Mouse (Mus musculus): ENCODE results near the gene Fyco1. TPM values are rescaled to one million over a fixed set of nuclear protein-coding genes. Genes with fewer than 3 reads are reported as not detected.

Fyco1 gene
- polyA plus RNA-seq, 1 experiment, result 25.5 TPM

- H3K4me1 ChIP-seq (ENCODE audit: control insufficient read depth, insufficient read depth, low read length), result no peaks in the 10 kb centered on the region
- H3K27ac ChIP-seq (ENCODE audit: control insufficient read depth, insufficient read depth, low read depth, low read length), result no peak overlapping the region
- H3K36me3 ChIP-seq (ENCODE audit: control insufficient read depth, insufficient read depth, low read length), result peaks cover 1% of the 10 kb centered on the region
- no peak overlapping the region for H3K4me3 ChIP-seq (ENCODE audit: control insufficient read depth, low read depth, low read length)
- TF ChIP-seq CTCF (IDR thresholded peaks at IDR 0.05; ENCODE audit: control insufficient read depth, insufficient read depth, insufficient replicate concordance, low read depth, low read length) (no peak), POLR2A (IDR thresholded peaks at IDR 0.05; ENCODE audit: control insufficient read depth, low read depth, low read length) (no peak)
- no peaks in the 10 kb centered on the region for H3K27me3 ChIP-seq (ENCODE audit: control insufficient read depth, insufficient read depth, low read length)
Measured at GRCm38 (mm10) chr9:123814821-123815220, 36.9 kb downstream of the Fyco1 start.

GRCm38 (mm10) chr9:123814326-123814725 is 37.4 kb downstream of the Fyco1 start:
- H3K27ac ChIP-seq (ENCODE audit: control insufficient read depth, insufficient read depth, low read depth, low read length), result no peak overlapping the region
- H3K36me3 ChIP-seq (ENCODE audit: control insufficient read depth, insufficient read depth, low read length), result peaks cover 1% of the 10 kb centered on the region
- no peaks in the 10 kb centered on the region for H3K4me1 ChIP-seq (ENCODE audit: control insufficient read depth, insufficient read depth, low read length)
- H3K27me3 ChIP-seq (ENCODE audit: control insufficient read depth, insufficient read depth, low read length), result no peaks in the 10 kb centered on the region
- H3K4me3 ChIP-seq (ENCODE audit: control insufficient read depth, low read depth, low read length), result no peak overlapping the region
- no peak for TF ChIP-seq CTCF (IDR thresholded peaks at IDR 0.05; ENCODE audit: control insufficient read depth, insufficient read depth, insufficient replicate concordance, low read depth, low read length)
- TF ChIP-seq POLR2A (IDR thresholded peaks at IDR 0.05; ENCODE audit: control insufficient read depth, low read depth, low read length), result no peak

- no peak overlapping the region for H3K4me3 ChIP-seq (ENCODE audit: control insufficient read depth, low read depth, low read length)
- no peaks in the 10 kb centered on the region for H3K27me3 ChIP-seq (ENCODE audit: control insufficient read depth, insufficient read depth, low read length)
- H3K27ac ChIP-seq (ENCODE audit: control insufficient read depth, insufficient read depth, low read depth, low read length), result no peak overlapping the region
- TF ChIP-seq POLR2A (IDR thresholded peaks at IDR 0.05; ENCODE audit: control insufficient read depth, low read depth, low read length) (no peak), CTCF (IDR thresholded peaks at IDR 0.05; ENCODE audit: control insufficient read depth, insufficient read depth, insufficient replicate concordance, low read depth, low read length) (no peak)
- H3K4me1 ChIP-seq (ENCODE audit: control insufficient read depth, insufficient read depth, low read length), result no peaks in the 10 kb centered on the region
- H3K36me3 ChIP-seq (ENCODE audit: control insufficient read depth, insufficient read depth, low read length), result peaks cover 1% of the 10 kb centered on the region; the same call in 1 of the 2 replicates
Measured at GRCm38 (mm10) chr9:123811831-123812230, 39.9 kb downstream of the Fyco1 start.

GRCm38 (mm10) chr9:123808583-123808982 is 43.1 kb downstream of the Fyco1 start:
- no peak overlapping the region for H3K27ac ChIP-seq (ENCODE audit: control insufficient read depth, insufficient read depth, low read depth, low read length)
- no peak for TF ChIP-seq POLR2A (IDR thresholded peaks at IDR 0.05; ENCODE audit: control insufficient read depth, low read depth, low read length)
- no peak for TF ChIP-seq CTCF (IDR thresholded peaks at IDR 0.05; ENCODE audit: control insufficient read depth, insufficient read depth, insufficient replicate concordance, low read depth, low read length)
- no peaks in the 10 kb centered on the region for H3K4me1 ChIP-seq (ENCODE audit: control insufficient read depth, insufficient read depth, low read length)
- no peaks in the 10 kb centered on the region for H3K27me3 ChIP-seq (ENCODE audit: control insufficient read depth, insufficient read depth, low read length)
- H3K36me3 ChIP-seq (ENCODE audit: control insufficient read depth, insufficient read depth, low read length), result peaks cover 1% of the 10 kb centered on the region; the same call in 1 of the 2 replicates
- no peak overlapping the region for H3K4me3 ChIP-seq (ENCODE audit: control insufficient read depth, low read depth, low read length)

GRCm38 (mm10) chr9:123806267-123806666 is 45.4 kb downstream of the Fyco1 start, which contains the start of gene Cxcr6:
Gene Cxcr6 (plus strand): TSS chr9:123806475.
- Histone ChIP-seq H3K4me1 (ENCODE audit: control insufficient read depth, insufficient read depth, low read length) (no peaks in the 10 kb centered on the region), H3K27ac (ENCODE audit: control insufficient read depth, insufficient read depth, low read depth, low read length) (no peak within 1 kb of the TSS), H3K27me3 (ENCODE audit: control insufficient read depth, insufficient read depth, low read length) (no peaks in the 10 kb centered on the region), H3K4me3 (ENCODE audit: control insufficient read depth, low read depth, low read length) (no peak within 1 kb of the TSS), H3K36me3 (ENCODE audit: control insufficient read depth, insufficient read depth, low read length) (peaks cover 1% of the 10 kb centered on the region; the same call in 1 of the 2 replicates)
- no peak for TF ChIP-seq POLR2A (IDR thresholded peaks at IDR 0.05; ENCODE audit: control insufficient read depth, low read depth, low read length)
- TF ChIP-seq CTCF (IDR thresholded peaks at IDR 0.05; ENCODE audit: control insufficient read depth, insufficient read depth, insufficient replicate concordance, low read depth, low read length), result no peak

- Histone ChIP-seq H3K4me3 (ENCODE audit: control insufficient read depth, low read depth, low read length) (no peak overlapping the region), H3K36me3 (ENCODE audit: control insufficient read depth, insufficient read depth, low read length) (no peaks in the 10 kb centered on the region; the same call in 1 of the 2 replicates), H3K27ac (ENCODE audit: control insufficient read depth, insufficient read depth, low read depth, low read length) (no peak overlapping the region), H3K27me3 (ENCODE audit: control insufficient read depth, insufficient read depth, low read length) (no peaks in the 10 kb centered on the region), H3K4me1 (ENCODE audit: control insufficient read depth, insufficient read depth, low read length) (no peaks in the 10 kb centered on the region)
- TF ChIP-seq POLR2A (IDR thresholded peaks at IDR 0.05; ENCODE audit: control insufficient read depth, low read depth, low read length) (no peak), CTCF (IDR thresholded peaks at IDR 0.05; ENCODE audit: control insufficient read depth, insufficient read depth, insufficient replicate concordance, low read depth, low read length) (no peak)
Measured at GRCm38 (mm10) chr9:123805241-123805640, 46.5 kb downstream of the Fyco1 start.

- Histone ChIP-seq H3K4me1 (ENCODE audit: control insufficient read depth, insufficient read depth, low read length) (no peaks in the 10 kb centered on the region), H3K4me3 (ENCODE audit: control insufficient read depth, low read depth, low read length) (no peak overlapping the region), H3K27me3 (ENCODE audit: control insufficient read depth, insufficient read depth, low read length) (no peaks in the 10 kb centered on the region), H3K36me3 (ENCODE audit: control insufficient read depth, insufficient read depth, low read length) (no peaks in the 10 kb centered on the region; the same call in 1 of the 2 replicates), H3K27ac (ENCODE audit: control insufficient read depth, insufficient read depth, low read depth, low read length) (peak overlapping the region; percentile 39; the same call in 1 of the 2 replicates)
- no peak for TF ChIP-seq POLR2A (IDR thresholded peaks at IDR 0.05; ENCODE audit: control insufficient read depth, low read depth, low read length)
- TF ChIP-seq CTCF (IDR thresholded peaks at IDR 0.05; ENCODE audit: control insufficient read depth, insufficient read depth, insufficient replicate concordance, low read depth, low read length), result no peak
Measured at GRCm38 (mm10) chr9:123802896-123803295, 48.8 kb downstream of the Fyco1 start.

Data from testis, adult 2 months (tissue).